Mouse (Mus musculus): ENCODE data around the gene Atp2a3.
A peak's percentile ranks its signal among the peaks of the same experiment; 100 is the strongest.

Atp2a3 gene

DNA sequence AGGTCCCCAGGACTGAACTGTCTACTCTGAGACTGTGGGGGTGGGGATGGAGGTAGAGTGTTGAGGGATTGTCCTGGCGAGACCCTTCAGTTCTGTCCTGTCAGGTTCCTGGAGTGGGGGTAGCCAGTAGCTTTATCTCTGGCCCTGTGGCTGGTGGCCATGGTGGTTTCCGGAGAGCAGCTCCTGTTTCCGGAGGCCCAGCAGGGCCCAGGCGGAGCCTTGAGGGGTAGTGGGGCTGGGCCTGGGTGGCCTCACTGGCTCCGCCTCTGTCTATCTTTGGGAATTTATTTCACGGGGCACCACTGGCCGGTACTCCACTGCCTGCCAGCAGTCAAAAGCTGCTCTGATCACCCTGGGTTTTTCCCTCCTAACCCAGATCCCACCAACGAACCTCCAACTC is 37.8 kb downstream of the Atp2a3 start, which contains the start of gene P2rx1:
P2rx1 (plus strand) TSS at position 333 of the 400 bp plus-strand sequence.
- DNase-seq (ENCODE audit: extremely low spot score, low read depth, low spot score) = no peak

DNA sequence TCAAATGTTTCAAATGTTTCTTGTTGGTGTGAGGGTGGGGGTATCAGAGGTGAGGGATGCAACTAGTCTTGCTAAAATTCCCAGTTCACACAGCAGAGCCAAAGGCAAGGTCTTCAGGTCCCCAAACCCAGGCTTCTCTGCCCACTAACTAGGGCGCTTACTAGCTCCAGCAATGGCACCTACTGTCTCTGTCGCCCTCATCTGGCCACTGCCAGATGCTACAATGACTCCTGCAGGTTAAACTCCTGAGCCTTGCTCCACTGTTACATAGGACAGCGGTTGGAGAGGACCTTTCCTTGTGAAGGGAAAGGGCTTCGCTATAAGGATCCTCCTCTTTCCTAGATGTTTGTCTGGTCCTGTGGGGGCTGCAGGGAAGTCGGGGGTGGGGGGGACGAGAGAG is 40.1 kb downstream of the Atp2a3 start:
- peak; percentile 33 for DNase-seq (ENCODE audit: extremely low spot score, low read depth, low spot score)

DNA sequence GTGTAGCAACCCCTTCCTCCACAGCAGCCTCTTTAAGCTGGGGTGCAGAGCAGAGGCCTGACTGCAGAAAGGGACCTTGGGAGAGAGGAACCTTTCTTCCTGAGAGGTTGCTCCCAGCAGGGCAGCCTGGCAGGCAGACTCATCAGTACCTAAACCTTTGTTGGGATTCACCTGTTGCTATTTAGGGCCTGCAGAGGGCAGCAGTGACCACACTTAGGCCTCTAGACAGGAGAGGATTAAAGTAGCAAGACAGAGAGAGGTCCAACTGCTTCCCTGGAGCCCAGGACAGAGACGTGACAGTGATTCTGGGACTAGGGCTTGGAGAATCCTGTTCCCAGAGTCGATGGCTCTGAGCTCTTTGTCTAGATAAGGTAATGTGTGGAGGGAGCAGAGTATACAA is 45.4 kb downstream of the Atp2a3 start:
- DNase-seq (ENCODE audit: extremely low spot score, low read depth, low spot score) = peak; percentile 57

DNA sequence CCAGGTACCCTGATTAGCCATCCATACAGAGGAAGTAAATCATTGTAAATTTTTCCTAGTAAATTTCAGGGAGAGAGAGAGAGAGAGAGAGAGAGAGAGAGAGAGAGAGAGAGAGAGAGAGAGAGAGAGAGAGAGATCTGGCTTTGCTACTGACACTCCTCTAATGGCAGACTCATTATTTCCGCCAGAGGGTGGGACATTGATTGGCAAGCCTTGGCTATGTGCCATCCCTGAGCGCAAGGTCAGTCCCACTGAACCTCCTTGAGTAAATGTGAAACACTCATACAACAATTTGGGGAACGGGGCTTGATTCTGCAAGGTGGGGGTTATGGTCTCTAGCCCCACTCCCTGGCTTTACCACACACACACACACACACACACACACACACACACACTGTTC is 46.1 kb downstream of the Atp2a3 start:
- DNase-seq (ENCODE audit: extremely low spot score, low read depth, low spot score) = no peak

DNA sequence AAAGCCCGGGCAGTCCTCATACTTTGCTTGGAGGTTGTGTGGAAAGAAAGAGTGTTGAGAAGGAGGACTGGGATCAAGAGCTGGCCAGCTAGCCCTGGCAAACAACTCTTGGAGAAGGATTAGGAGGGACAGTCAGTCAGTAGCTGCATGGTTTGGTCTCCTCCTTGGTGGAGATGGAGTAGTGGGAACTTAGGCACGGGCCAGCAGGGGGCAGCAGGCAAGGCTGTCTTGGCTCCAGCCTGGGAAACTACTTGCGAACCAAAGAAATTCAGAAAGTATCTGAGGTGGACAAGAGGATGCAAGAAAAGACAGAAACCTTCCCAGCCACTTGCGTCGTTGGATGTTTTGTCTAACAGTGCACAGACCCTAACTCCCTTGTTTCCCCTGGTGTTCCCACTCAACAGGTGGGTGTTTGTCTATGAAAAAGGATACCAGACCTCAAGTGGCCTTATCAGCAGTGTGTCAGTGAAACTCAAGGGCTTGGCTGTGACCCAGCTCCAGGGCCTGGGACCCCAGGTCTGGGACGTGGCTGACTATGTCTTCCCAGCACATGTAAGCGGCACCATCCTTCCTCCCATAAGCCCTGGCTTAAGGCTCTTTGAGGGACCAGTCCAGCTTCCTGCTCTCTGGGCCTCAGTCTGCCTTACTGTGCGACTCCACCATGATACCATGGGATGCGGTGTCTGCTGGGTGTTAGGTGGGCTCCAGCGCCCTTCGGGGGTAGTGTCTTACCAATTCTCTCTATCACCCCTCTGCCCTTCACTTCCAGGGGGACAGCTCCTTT is 46.9 kb downstream of the Atp2a3 start:
- DNase-seq (ENCODE audit: extremely low spot score, low read depth, low spot score) = no peak

DNA sequence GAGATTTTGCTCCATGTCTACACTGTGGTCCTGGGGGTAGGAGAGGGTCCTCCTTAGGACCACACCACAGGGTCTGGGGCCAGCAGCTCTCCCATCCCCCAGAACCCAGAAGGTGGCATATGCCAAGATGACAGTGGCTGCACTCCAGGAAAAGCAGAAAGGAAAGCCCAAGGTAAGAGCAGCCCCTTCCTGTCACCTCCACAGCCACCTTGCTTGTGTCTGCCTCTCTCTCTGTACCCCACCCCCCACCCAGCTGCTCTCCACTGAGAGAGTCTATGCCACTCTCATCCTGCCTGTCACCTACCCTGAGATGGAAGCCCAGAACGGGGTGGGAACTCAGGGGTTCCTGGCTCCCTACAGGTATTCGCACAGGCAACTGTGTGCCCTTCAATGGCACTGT is 47.9 kb downstream of the Atp2a3 start:
- DNase-seq (ENCODE audit: extremely low spot score, low read depth, low spot score) = no peak

DNA sequence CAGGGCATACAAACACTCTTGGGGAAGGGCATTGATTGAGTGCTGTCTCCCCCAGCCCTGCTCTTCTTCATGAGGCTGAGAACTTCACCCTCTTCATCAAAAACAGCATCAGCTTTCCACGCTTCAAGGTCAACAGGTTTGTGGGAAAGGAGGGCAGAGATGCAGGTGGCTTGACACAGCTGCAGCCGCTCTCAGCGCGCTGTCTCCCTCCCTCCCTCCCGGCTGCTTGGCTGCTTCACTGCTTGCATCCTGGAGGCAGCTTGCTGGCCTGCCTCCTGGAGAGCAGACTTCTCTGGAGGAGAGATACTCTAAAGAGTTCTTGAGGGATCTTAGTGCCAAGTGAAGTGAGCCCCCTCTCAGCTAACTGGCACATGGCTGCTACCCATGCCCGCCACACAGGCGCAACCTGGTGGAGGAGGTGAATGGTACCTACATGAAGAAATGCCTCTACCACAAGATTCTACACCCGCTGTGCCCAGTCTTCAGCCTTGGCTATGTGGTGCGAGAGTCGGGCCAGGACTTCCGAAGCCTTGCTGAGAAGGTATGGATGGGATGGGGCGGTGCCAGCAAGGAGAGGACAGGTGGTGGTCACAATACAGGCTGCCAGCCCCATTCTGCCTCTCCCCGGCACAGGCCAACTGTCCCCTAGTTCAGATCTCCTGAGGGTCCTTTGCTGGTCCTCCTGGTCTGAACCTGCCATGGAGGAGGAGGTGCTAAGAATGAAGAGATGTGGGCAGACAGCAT is 48.7 kb downstream of the Atp2a3 start:
- no peak for DNase-seq (ENCODE audit: extremely low spot score, low read depth, low spot score)

DNA sequence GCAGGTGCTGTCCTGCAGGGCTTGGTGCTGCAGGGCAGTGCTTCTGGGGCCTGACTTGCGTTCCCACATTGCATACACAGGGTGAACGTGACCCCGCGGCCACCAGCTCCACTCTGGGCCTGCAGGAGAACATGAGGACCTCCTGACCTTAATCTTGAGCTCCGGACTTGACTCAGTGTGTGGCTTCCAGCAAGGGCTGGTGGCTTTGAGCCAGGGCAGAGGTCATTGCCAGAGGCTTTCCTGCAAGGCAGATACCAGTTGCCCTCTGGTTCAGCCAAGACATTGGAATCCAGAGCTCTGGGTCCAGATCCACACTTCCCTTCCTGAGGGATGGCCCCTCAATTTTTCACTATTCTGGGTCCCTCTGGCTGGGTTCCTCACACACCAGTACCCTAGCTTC is 53.0 kb downstream of the Atp2a3 start:
- DNase-seq (ENCODE audit: extremely low spot score, low read depth, low spot score) = no peak

DNA sequence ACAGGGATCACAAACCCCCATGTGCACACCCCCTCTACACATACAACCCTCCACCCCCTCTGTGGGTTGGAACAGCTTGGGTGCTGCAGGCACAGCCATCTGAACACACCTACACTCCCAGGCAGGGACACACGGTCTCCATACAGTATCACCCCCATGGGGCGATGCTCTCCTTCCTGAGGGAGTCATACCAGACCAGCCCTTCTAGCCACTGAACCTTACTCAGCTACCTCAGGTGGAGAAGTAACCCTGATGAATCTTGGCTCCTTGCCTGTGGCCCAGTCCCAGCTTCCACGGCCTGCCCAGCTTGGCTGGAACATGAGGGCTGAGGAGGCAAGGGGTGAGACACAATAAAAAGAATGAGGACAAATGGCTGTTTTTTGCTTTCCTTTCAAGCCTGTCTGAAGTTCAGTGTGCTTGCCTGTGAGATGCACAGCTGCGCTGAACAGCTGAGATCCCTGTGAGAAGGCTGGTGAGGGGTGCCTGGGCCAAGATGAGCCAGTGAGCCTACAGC is 53.9 kb downstream of the Atp2a3 start:
- DNase-seq (ENCODE audit: extremely low spot score, low read depth, low spot score) = no peak

DNA sequence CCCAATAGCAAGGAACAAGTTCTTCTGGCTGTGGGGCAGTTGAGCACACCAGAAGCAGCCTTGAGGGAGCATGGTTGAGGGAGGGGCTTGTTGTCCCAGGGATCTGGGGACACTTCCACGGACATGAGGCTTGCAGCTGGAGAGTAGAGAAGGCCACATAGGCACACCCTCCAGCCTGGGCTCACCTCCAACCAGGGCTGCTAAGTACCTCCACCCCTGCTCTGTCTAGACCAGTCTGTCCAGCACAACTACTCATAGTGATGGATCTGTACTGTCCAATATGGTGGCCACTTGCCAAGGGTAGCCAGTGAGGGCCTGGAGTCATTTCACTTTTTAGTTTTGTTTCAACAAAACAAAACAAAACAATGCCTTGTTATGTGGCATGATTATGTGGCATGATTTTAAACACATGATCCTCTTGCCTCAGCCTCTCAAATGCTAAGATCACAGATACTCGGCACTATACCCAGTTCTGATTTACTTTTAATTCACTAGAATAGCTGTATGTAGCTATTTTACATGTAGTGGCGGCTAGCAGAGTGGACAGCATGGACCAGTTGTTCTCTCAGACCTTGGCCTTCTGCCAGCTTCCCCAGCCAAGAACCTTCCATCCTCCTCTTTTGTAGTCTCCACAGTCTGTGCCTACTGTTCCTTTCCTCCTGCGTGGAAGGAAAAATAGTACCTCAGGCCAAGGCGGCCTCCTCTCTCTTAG is 54.6 kb downstream of the Atp2a3 start:
- no peak for DNase-seq (ENCODE audit: extremely low spot score, low read depth, low spot score)

DNA sequence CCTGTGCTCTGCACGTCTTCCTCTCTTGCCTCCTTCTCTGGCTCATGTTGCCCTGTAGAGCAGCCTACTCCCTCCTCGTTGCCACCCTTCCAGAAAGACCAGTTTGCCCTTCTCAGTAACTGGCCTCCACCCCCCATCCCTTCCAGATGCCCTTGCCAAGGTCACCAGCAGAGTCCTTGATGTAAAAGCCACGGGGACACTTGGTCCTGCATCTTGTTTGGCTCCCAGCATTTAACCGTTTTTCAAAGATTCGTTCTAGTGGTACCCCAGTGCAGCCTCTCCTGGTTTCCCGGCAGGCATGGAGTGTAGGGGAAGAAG is 55.1 kb downstream of the Atp2a3 start:
- no peak for DNase-seq (ENCODE audit: extremely low spot score, low read depth, low spot score)

DNA sequence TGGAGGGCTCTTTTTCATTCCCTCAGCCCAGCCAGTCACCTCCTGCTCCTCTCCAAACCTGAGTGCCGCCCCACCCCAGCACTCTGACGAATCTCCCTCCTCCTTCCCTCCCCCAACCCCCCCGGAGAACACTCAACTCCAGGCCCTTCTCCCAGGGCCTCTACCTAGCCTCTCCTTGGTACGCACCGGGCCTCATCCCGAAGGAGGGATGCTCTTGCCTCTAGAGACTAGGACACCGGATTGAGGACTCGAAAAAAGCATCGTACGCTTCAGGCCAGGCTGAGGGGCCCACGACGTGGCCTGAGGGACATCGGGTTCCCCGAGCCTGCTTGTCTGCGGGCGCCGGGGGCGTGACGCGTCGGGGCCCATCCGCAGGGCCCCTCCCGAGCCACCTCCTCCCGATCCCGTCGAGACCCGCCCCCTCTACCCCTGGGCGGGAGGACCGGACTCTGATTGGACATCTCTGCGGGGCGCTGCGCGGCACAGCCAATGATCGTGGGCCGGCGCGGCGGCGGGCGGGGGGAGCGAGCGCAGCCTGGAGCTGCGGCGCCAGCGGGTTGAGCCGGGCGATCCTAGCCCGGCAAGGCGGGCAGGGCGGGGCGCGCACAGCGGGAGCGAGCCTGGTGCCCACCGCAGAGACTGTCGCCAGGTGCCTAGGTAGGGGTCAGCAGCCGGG is 57.6 kb downstream of the Atp2a3 start, which contains the start of gene Camkk1:
Camkk1 (plus strand) TSS at position 538 of the 676 bp plus-strand sequence.
- peak; percentile 41 for DNase-seq (ENCODE audit: extremely low spot score, low read depth, low spot score)

DNA sequence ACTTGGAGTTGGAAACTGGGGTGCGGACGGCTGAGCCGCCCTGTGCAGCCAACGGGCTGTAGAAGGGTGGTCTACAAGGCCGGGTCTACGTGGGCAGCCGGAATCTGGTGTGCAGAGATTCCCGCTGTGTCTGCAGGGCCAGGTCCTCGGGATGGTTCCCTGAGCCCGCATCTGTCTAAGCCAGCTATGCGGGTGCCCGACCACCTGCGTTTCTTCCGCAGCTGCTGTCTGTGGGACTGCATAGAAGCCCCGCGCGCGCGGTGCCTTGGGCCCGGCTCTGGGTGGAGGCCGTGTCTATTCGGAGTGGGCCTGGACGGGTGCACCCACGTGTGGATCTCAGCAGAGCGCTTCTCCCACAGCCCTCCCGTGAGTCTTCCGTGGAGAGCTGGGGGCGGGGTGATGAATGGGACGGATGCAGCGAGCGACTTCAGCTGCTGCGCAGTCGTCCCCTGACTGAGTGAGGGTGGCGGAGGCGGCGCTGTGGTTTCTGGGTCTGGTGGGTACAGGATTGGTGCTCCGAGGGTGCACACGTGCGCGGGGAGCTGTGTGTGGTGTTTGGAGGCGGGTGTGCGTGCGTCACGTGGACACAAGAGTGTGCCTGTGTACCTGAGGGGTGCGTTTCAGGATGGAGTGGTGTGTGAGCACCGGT is 58.3 kb downstream of the Atp2a3 start:
- DNase-seq (ENCODE audit: extremely low spot score, low read depth, low spot score) = no peak

DNA sequence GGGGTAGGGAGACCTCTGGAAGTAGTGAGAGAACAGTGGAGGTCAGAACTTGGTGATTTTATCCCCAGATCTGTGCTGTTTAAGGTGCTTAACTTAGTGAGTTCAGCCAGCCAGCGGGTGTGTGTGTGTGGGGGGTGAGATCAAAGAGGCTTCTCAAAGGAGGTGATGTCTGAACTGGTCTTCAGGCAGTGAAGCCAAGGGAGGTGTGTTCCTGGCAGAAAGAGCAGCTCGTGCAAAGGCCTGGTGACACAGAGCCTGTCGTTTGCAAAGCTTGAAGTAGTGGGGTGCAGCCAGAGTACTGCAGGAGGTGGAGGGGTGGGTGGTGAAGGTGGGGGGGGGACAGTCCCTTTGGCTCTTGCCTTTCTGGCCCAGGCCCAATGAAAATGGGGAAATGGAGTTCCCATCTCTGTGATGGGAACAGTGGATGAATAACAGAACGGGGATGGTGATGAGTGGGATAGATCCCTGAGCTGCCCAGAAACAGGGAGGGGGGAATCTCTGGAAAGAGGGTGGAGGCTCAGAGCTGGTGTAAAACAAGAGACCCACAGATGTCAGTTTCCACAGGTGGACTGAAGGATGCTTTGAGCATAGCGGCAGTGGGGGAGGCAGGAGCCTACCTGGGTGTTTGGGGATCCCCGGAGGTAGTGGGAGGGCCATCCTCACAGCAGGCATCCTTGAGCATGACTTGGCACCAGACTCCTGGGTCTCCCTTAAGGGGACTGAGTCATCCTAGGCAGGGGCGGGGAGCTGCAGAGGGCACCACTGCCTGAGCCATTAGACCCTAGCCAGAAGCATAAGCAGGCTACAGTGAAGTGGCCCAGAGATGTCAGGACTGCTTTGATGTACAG is 60.2 kb downstream of the Atp2a3 start:
- DNase-seq (ENCODE audit: extremely low spot score, low read depth, low spot score) = no peak

DNA sequence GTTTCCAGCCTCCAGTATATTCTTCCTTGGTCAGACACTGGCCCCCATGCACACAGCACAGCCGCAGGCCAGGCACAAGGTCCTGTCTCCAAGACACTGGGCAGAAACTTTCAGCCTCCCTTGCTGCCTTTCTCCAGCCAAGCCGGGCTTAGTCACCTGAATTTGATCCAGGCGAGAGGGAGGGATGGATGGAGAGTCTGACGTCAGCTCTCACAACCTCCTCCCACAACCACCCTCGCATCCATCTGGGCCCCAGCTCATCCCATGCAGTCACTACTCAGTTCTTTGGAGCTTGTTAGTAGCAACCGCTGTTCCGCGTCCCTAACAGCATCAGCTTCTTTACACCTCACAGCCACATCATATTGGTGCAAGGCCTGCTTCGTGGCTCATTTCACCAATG is 62.1 kb downstream of the Atp2a3 start:
- DNase-seq (ENCODE audit: extremely low spot score, low read depth, low spot score) = no peak

DNA sequence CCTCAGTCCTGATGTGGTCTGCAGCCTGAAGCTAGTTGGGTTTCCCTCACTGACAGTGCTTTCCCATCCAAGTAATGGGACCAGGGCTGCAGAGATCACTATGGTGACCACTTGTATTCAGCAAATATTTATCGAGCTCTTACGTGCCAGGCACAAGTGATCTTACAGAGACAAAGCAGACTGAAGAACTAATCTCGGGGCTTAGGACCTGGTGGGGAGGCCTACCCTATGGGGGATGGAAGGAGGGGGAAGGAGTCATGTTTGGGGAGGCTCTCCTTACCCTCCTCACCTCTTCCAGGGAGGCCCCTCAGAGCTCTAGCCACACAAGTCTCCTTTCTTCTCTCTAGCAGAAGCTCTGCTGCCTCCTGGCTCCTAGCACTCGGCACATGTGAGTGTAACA is 62.9 kb downstream of the Atp2a3 start:
- DNase-seq (ENCODE audit: extremely low spot score, low read depth, low spot score) = no peak

DNA sequence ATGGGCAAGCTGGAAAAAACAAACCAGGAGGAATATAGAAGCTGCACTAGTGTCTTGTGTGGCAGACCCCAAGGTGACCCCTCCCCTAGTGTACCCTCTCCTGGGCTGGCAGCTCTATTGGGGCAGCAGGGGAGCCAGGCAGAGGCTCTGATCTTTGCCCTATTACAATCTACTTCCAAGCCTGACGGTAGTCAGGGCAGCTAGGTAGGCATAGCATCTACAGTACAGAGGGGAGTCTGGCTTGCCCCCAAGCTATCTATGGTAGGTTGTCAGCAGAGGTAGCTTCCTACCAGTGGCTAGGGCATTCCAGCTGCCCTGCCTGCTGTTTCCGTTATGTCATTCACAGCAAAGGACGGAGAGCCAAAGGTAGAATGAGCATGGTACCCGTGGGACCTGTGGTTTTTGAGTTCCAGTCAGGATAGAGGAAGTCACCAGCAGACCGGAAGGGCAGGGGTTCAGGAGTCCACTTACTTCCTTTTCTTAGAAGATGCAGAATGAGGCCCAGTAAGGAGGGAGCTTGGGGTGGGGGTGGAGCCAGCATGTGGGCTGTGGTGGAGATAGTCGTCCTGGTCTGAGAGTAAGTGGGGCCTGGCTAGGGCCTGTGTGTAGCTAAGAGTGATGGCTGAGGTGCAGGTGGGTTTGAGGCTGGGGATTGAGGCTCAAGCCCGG is 63.4 kb downstream of the Atp2a3 start:
- no peak for DNase-seq (ENCODE audit: extremely low spot score, low read depth, low spot score)

DNA sequence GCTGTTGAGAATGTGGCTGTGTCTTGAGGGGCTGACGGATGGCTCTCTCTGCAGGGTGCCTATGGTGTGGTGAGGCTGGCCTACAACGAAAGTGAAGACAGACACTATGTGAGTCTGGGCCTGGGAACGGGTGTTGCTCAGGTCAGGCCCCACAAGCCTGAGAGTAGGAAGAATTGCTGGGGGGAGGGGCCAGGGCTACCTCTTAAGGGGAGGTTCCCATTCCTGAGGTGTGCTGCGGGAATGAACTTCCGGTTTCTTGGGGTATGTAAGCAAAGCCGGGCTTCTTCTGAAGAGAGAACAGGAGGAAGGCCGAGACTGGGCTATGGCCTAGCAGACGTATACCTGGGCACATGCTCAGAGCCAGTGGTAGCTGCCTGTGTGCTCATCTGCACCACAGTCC is 66.0 kb downstream of the Atp2a3 start:
- no peak for DNase-seq (ENCODE audit: extremely low spot score, low read depth, low spot score)

DNA sequence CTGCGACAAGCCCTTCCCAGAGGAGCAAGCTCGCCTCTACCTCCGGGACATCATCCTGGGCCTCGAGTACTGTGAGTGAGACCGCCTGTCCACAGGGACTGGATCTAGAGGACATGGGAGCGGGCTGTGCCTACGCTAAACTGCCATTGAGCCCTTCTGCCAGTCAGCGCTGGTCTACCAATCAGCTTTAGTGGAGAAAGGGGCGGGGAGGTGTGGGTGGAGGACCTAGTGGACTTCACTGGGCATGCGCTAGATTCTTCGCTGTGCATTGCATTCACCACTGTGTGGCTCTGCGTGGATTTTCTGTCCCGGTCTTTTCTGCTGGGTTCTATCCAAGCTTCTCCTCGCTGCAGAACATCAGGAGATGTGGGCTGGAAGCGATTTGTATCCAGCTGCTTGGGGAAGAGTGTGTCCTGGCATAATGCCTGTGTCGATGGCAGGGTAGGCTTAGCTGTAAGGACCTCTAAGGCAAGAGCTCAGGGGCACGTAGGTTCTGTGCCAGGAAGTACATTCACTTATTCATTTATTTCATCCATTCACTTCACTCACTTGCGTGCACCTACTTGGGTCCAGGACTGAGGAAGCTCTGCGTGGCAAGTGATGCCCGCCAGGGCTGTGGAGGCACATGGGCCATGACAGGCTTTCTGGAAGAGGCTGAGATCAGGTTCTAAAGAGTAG is 70.0 kb downstream of the Atp2a3 start:
- no peak for DNase-seq (ENCODE audit: extremely low spot score, low read depth, low spot score)

Data from hindlimb bud, embryonic 11.5 days (tissue).